Mouse (Mus musculus): ENCODE measurements around the gene Mpped2. TPM values are rescaled to one million over a fixed set of nuclear protein-coding genes. Genes with fewer than 3 reads are reported as not detected.
A peak's percentile ranks its signal among the peaks of the same experiment; 100 is the strongest.

Gene Mpped2
- polyA plus RNA-seq, 1 experiment from 2014 or later, result 83.9 TPM

GRCm38 (mm10) chr2:106731478-106731877 lies 38.4 kb downstream of the Mpped2 start:
- no peak overlapping the region for H3K4me2 ChIP-seq (ENCODE audit: low read depth)
- no peak for DNase-seq (ENCODE audit: low spot score)
- 90% methylated on average over 4 of the region's 4 CpGs for WGBS
- no peak overlapping the region for H3K27ac ChIP-seq (ENCODE audit: low read depth, low read length)
- H3K4me3 ChIP-seq (ENCODE audit: low read depth, low read length), result no peak overlapping the region
- H3K27me3 ChIP-seq (ENCODE audit: control insufficient read depth, insufficient read depth, low read length), result no peaks in the 10 kb centered on the region
- peaks cover 3% of the 10 kb centered on the region; the same call in 1 of the 2 replicates for H3K4me1 ChIP-seq (ENCODE audit: control insufficient read depth, insufficient read depth, low read length)
- no peaks in the 10 kb centered on the region for H3K9me3 ChIP-seq (ENCODE audit: control insufficient read depth, low read length)
- no peak overlapping the region for H3K9ac ChIP-seq (ENCODE audit: low read length)
- no peaks in the 10 kb centered on the region for H3K36me3 ChIP-seq (ENCODE audit: control insufficient read depth, insufficient read depth, low read length)
- ATAC-seq (ENCODE audit: insufficient read depth, low FRiP score, low TSS enrichment), result no peak

- H3K36me3 ChIP-seq (ENCODE audit: control insufficient read depth, insufficient read depth, low read length), result no peaks in the 10 kb centered on the region
- no peaks in the 10 kb centered on the region for H3K27me3 ChIP-seq (ENCODE audit: control insufficient read depth, insufficient read depth, low read length)
- no peak overlapping the region for H3K9ac ChIP-seq (ENCODE audit: low read length)
- 77% methylated on average over 3 of the region's 3 CpGs for WGBS
- H3K4me2 ChIP-seq (ENCODE audit: low read depth), result no peak overlapping the region
- DNase-seq (ENCODE audit: low spot score) (no peak), ATAC-seq (ENCODE audit: insufficient read depth, low FRiP score, low TSS enrichment) (no peak)
- H3K4me1 ChIP-seq (ENCODE audit: control insufficient read depth, insufficient read depth, low read length), result peaks cover 3% of the 10 kb centered on the region; the same call in 1 of the 2 replicates
- H3K9me3 ChIP-seq (ENCODE audit: control insufficient read depth, low read length), result no peaks in the 10 kb centered on the region
- no peak overlapping the region for H3K4me3 ChIP-seq (ENCODE audit: low read depth, low read length)
- no peak overlapping the region for H3K27ac ChIP-seq (ENCODE audit: low read depth, low read length)
Observed at GRCm38 (mm10) chr2:106732171-106732570, 39.1 kb downstream of the Mpped2 start.

- ATAC-seq (ENCODE audit: insufficient read depth, low FRiP score, low TSS enrichment), result no peak
- no peak for DNase-seq (ENCODE audit: low spot score)
- H3K36me3 ChIP-seq (ENCODE audit: control insufficient read depth, insufficient read depth, low read length), result no peaks in the 10 kb centered on the region
- H3K27ac ChIP-seq (ENCODE audit: low read depth, low read length), result no peak overlapping the region
- H3K4me1 ChIP-seq (ENCODE audit: control insufficient read depth, insufficient read depth, low read length), result peaks cover 3% of the 10 kb centered on the region; the same call in 1 of the 2 replicates
- H3K9me3 ChIP-seq (ENCODE audit: control insufficient read depth, low read length), result no peaks in the 10 kb centered on the region
- no peak overlapping the region for H3K4me3 ChIP-seq (ENCODE audit: low read depth, low read length)
- WGBS, result 50% methylated on average over 5 of the region's 5 CpGs
- no peaks in the 10 kb centered on the region for H3K27me3 ChIP-seq (ENCODE audit: control insufficient read depth, insufficient read depth, low read length)
- H3K9ac ChIP-seq (ENCODE audit: low read length), result no peak overlapping the region
- no peak overlapping the region for H3K4me2 ChIP-seq (ENCODE audit: low read depth)
Observed at GRCm38 (mm10) chr2:106733396-106733795, 40.3 kb downstream of the Mpped2 start.

GRCm38 (mm10) chr2:106734004-106734403 lies 40.9 kb downstream of the Mpped2 start:
- no peak for ATAC-seq (ENCODE audit: insufficient read depth, low FRiP score, low TSS enrichment)
- Histone ChIP-seq H3K9ac (ENCODE audit: low read length) (no peak overlapping the region), H3K4me2 (ENCODE audit: low read depth) (no peak overlapping the region), H3K9me3 (ENCODE audit: control insufficient read depth, low read length) (no peaks in the 10 kb centered on the region), H3K36me3 (ENCODE audit: control insufficient read depth, insufficient read depth, low read length) (no peaks in the 10 kb centered on the region), H3K4me1 (ENCODE audit: control insufficient read depth, insufficient read depth, low read length) (peaks cover 3% of the 10 kb centered on the region; the same call in 1 of the 2 replicates), H3K27ac (ENCODE audit: low read depth, low read length) (no peak overlapping the region), H3K27me3 (ENCODE audit: control insufficient read depth, insufficient read depth, low read length) (no peaks in the 10 kb centered on the region), H3K4me3 (ENCODE audit: low read depth, low read length) (no peak overlapping the region)
- 68% methylated on average over 4 of the region's 4 CpGs for WGBS
- DNase-seq (ENCODE audit: low spot score), result no peak

GRCm38 (mm10) chr2:106735211-106735610 lies 42.1 kb downstream of the Mpped2 start:
- H3K4me1 ChIP-seq (ENCODE audit: control insufficient read depth, insufficient read depth, low read length), result peaks cover 2% of the 10 kb centered on the region; the same call in 1 of the 2 replicates
- no peak overlapping the region for H3K4me2 ChIP-seq (ENCODE audit: low read depth)
- no peak overlapping the region for H3K9ac ChIP-seq (ENCODE audit: low read length)
- H3K9me3 ChIP-seq (ENCODE audit: control insufficient read depth, low read length), result no peaks in the 10 kb centered on the region
- ATAC-seq (ENCODE audit: insufficient read depth, low FRiP score, low TSS enrichment), result no peak
- H3K27me3 ChIP-seq (ENCODE audit: control insufficient read depth, insufficient read depth, low read length), result no peaks in the 10 kb centered on the region
- no peaks in the 10 kb centered on the region for H3K36me3 ChIP-seq (ENCODE audit: control insufficient read depth, insufficient read depth, low read length)
- DNase-seq (ENCODE audit: low spot score), result no peak
- no peak overlapping the region for H3K27ac ChIP-seq (ENCODE audit: low read depth, low read length)
- H3K4me3 ChIP-seq (ENCODE audit: low read depth, low read length), result no peak overlapping the region
- WGBS, result 87% methylated on average over 5 of the region's 5 CpGs

- Histone ChIP-seq H3K27me3 (ENCODE audit: control insufficient read depth, insufficient read depth, low read length) (no peaks in the 10 kb centered on the region), H3K27ac (ENCODE audit: low read depth, low read length) (0 out of 2 replicates have a peak overlapping the region, but pooled peaks have one; percentile 50), H3K4me3 (ENCODE audit: low read depth, low read length) (no peak overlapping the region), H3K9me3 (ENCODE audit: control insufficient read depth, low read length) (no peaks in the 10 kb centered on the region), H3K4me2 (ENCODE audit: low read depth) (no peak overlapping the region), H3K36me3 (ENCODE audit: control insufficient read depth, insufficient read depth, low read length) (no peaks in the 10 kb centered on the region), H3K9ac (ENCODE audit: low read length) (no peak overlapping the region), H3K4me1 (ENCODE audit: control insufficient read depth, insufficient read depth, low read length) (no peaks in the 10 kb centered on the region)
- WGBS, result 61% methylated on average over 15 of the region's 15 CpGs
- ATAC-seq (ENCODE audit: insufficient read depth, low FRiP score, low TSS enrichment), result peak; percentile 60
- peak; percentile 39 for DNase-seq (ENCODE audit: low spot score)
Observed at GRCm38 (mm10) chr2:106735792-106736359, 42.8 kb downstream of the Mpped2 start.

- Histone ChIP-seq H3K4me2 (ENCODE audit: low read depth) (no peak overlapping the region), H3K9me3 (ENCODE audit: control insufficient read depth, low read length) (no peaks in the 10 kb centered on the region), H3K27me3 (ENCODE audit: control insufficient read depth, insufficient read depth, low read length) (no peaks in the 10 kb centered on the region), H3K27ac (ENCODE audit: low read depth, low read length) (no peak overlapping the region), H3K4me3 (ENCODE audit: low read depth, low read length) (no peak overlapping the region), H3K4me1 (ENCODE audit: control insufficient read depth, insufficient read depth, low read length) (no peaks in the 10 kb centered on the region), H3K36me3 (ENCODE audit: control insufficient read depth, insufficient read depth, low read length) (no peaks in the 10 kb centered on the region), H3K9ac (ENCODE audit: low read length) (no peak overlapping the region)
- WGBS, result 89% methylated on average over 5 of the region's 5 CpGs
- DNase-seq (ENCODE audit: low spot score) (no peak), ATAC-seq (ENCODE audit: insufficient read depth, low FRiP score, low TSS enrichment) (no peak)
Observed at GRCm38 (mm10) chr2:106738951-106739350, 45.9 kb downstream of the Mpped2 start.

- Histone ChIP-seq H3K4me3 (ENCODE audit: low read depth, low read length) (no peak overlapping the region), H3K9me3 (ENCODE audit: control insufficient read depth, low read length) (no peaks in the 10 kb centered on the region), H3K4me1 (ENCODE audit: control insufficient read depth, insufficient read depth, low read length) (no peaks in the 10 kb centered on the region; the same call in 1 of the 2 replicates), H3K27ac (ENCODE audit: low read depth, low read length) (no peak overlapping the region), H3K9ac (ENCODE audit: low read length) (no peak overlapping the region), H3K4me2 (ENCODE audit: low read depth) (no peak overlapping the region), H3K27me3 (ENCODE audit: control insufficient read depth, insufficient read depth, low read length) (no peaks in the 10 kb centered on the region), H3K36me3 (ENCODE audit: control insufficient read depth, insufficient read depth, low read length) (no peaks in the 10 kb centered on the region)
- no peak for DNase-seq (ENCODE audit: low spot score)
- ATAC-seq (ENCODE audit: insufficient read depth, low FRiP score, low TSS enrichment), result no peak
- 85% methylated on average over 4 of the region's 4 CpGs for WGBS
Observed at GRCm38 (mm10) chr2:106744086-106744485, 51.0 kb downstream of the Mpped2 start.

GRCm38 (mm10) chr2:106744601-106745000 lies 51.5 kb downstream of the Mpped2 start:
- ATAC-seq (ENCODE audit: insufficient read depth, low FRiP score, low TSS enrichment) (no peak), DNase-seq (ENCODE audit: low spot score) (peak; percentile 30)
- Histone ChIP-seq H3K9me3 (ENCODE audit: control insufficient read depth, low read length) (no peaks in the 10 kb centered on the region), H3K4me3 (ENCODE audit: low read depth, low read length) (no peak overlapping the region), H3K27ac (ENCODE audit: low read depth, low read length) (no peak overlapping the region), H3K27me3 (ENCODE audit: control insufficient read depth, insufficient read depth, low read length) (no peaks in the 10 kb centered on the region), H3K4me1 (ENCODE audit: control insufficient read depth, insufficient read depth, low read length) (no peaks in the 10 kb centered on the region; the same call in 1 of the 2 replicates), H3K4me2 (ENCODE audit: low read depth) (no peak overlapping the region), H3K36me3 (ENCODE audit: control insufficient read depth, insufficient read depth, low read length) (no peaks in the 10 kb centered on the region), H3K9ac (ENCODE audit: low read length) (no peak overlapping the region)
- WGBS, result 51% methylated on average over 14 of the region's 14 CpGs

Data from neural tube, embryonic 11.5 days (tissue).